Mouse (Mus musculus) cortical plate, adult 2 months (tissue): Measurements from ENCODE around the gene Rab8b.

Experiments
- CTCF ChIP-seq: fragments of 200-500 bp; IDR thresholded peaks from 2 replicates; pipeline ENCODE4 v1.5.1; 2011; ENCODE audit warnings: mild to moderate bottlenecking, control low read depth, low read length; ENCODE audit not compliant: insufficient read depth; ENCODE audit errors: extremely low read depth
- POLR2A ChIP-seq: fragments of 200-500 bp; IDR thresholded peaks from 2 replicates; pipeline ENCODE4 v1.6.1; 2011; ENCODE audit warnings: mild to moderate bottlenecking, low read length, control low read depth; ENCODE audit not compliant: insufficient read depth; ENCODE audit errors: extremely low read depth

DNA sequence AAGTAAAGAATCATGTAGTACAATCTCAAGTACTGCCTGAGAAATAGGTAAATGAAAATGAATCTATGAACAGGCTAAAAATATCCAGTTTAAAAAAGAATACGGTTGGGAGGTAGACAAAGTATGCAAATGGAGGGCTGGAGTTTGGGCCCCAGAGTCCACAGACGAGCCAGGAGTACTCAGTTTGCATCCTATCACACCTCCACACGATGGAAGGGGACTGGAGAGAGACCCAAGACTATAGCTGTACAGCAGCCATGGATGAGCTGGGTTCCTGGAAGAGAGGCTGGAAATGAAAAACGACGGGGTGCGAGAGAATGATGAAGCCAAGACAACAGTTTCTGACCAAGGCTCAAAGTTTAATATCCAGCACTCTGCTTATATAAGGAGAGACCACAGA is 22.5 kb downstream of the Rab8b start:
- no peak for TF ChIP-seq CTCF
- no peak for TF ChIP-seq POLR2A
